Mouse (Mus musculus) midbrain, embryonic 12.5 days (tissue): ENCODE measurements at regions not wholly inside any gene's neighbourhood (a gene's known extent, or its start where the extent isn't known, plus 50 kb on each side); places are given as distances from the start of the nearest gene placed in this dataset.

Experiments
- ATAC-seq: fragments of 200-750 bp; cut with Nextera tagmentation; 2 replicates; pipeline ENCODE4 v1.8.0; 2017; ENCODE audit warnings: low read depth, moderate TSS enrichment, moderate library complexity; ENCODE audit not compliant: low FRiP score
- H3K27ac ChIP-seq: fragments of 300-500 bp; sonication (generic); replicated peaks from 2 replicates; pipeline ENCODE4 v1.5.1; 2016; ENCODE audit warnings: mild to moderate bottlenecking
- H3K27me3 ChIP-seq: fragments of 300-500 bp; sonication (generic); 2 replicates; pipeline ENCODE4 v1.6.1; 2016; ENCODE audit warnings: mild to moderate bottlenecking
- H3K36me3 ChIP-seq: fragments of 300-500 bp; sonication (generic); 2 replicates; pipeline ENCODE4 v1.6.1; 2016
- H3K4me1 ChIP-seq: fragments of 300-500 bp; sonication (generic); 2 replicates; pipeline ENCODE4 v1.6.1; 2016
- H3K4me2 ChIP-seq: fragments of 300-500 bp; sonication (generic); replicated peaks from 2 replicates; pipeline ENCODE4 v1.6.1; 2016; ENCODE audit warnings: mild to moderate bottlenecking, moderate library complexity
- H3K4me3 ChIP-seq: fragments of 300-500 bp; sonication (generic); 2 replicates; pipeline ENCODE4 v1.5.1; 2016; ENCODE audit warnings: mild to moderate bottlenecking
- H3K9ac ChIP-seq: fragments of 300-500 bp; sonication (generic); replicated peaks from 2 replicates; pipeline ENCODE4 v1.6.1; 2016; ENCODE audit warnings: mild to moderate bottlenecking, moderate library complexity
- H3K9me3 ChIP-seq: fragments of 300-500 bp; sonication (generic); 2 replicates; pipeline ENCODE4 v1.6.1; 2016; ENCODE audit warnings: mild to moderate bottlenecking
- WGBS: fragments of 180-500 bp; shearing (Covaris S2); methylation state at CpG from one replicate; pipeline ENCODE4 v1.1.7; 2016; 5-methylcytosine and 5-hydroxymethylcytosine counted together

GRCm38 (mm10) chr3:71096071-71096470 lies 1088.7 kb downstream of the Otol1 start:
- Histone ChIP-seq H3K27ac (no peak overlapping the region), H3K9ac (no peak overlapping the region), H3K4me3 (no peak overlapping the region), H3K4me1 (no peaks in the 10 kb centered on the region), H3K9me3 (no peaks in the 10 kb centered on the region), H3K27me3 (no peaks in the 10 kb centered on the region), H3K36me3 (no peaks in the 10 kb centered on the region), H3K4me2 (no peak overlapping the region)
- ATAC-seq: no peak

DNA sequence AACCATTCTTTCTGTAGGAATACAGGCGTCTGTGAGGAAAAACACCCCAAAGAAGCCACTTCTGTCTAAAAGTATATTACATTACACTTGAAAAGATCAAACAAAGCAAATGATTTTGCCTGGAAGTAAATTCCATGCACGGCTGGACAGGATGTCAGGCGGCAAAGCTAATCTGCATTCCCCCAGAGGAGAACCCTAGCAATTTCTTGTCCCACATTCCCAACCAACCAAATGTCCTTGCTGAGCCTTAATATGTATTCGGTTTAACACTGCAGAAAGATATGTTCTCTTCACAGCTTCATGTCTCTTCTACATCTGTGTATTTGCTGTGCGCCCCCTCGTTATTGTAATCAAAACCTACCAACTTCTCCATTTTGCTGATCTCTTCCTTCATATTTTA lies 1096.1 kb downstream of the Otol1 start:
- H3K27me3 ChIP-seq: no peaks in the 10 kb centered on the region
- H3K27ac ChIP-seq: peak overlapping the region; percentile 35; the same call in 1 of the 2 replicates
- ATAC-seq: peak; percentile 68; the same call in 1 of the 2 replicates
- H3K36me3 ChIP-seq: no peaks in the 10 kb centered on the region
- WGBS: 75% methylated on average over 6 of the region's 6 CpGs
- H3K4me1 ChIP-seq: no peaks in the 10 kb centered on the region
- H3K9me3 ChIP-seq: no peaks in the 10 kb centered on the region
- H3K4me3 ChIP-seq: no peak overlapping the region
- H3K4me2 ChIP-seq: no peak overlapping the region
- H3K9ac ChIP-seq: no peak overlapping the region

DNA sequence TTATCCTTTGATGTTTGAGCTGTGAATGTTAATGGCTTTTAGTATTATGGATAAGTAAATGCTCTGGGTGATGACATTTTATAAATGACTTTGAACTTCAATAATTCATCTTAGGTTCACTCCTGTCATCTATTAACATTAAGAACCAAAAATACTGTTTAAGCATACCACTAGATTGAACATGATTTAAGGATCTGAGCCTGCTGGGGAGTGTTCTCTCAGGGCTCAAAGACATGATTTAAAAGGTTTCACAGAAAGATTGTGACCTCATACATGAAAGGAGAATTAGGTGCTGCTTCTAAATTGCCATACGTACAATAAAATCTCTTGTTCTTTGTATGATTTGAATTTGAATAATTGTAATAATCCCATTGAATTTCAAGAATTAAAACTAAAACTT lies 1137.8 kb downstream of the Otol1 start:
- no peaks in the 10 kb centered on the region for H3K27me3 ChIP-seq
- H3K9me3 ChIP-seq: no peaks in the 10 kb centered on the region
- no peak overlapping the region for H3K4me2 ChIP-seq
- H3K4me1 ChIP-seq: no peaks in the 10 kb centered on the region
- 76% methylated on average over 1 of the region's 1 CpGs for WGBS
- no peak overlapping the region for H3K9ac ChIP-seq
- no peak for ATAC-seq
- no peak overlapping the region for H3K4me3 ChIP-seq
- H3K27ac ChIP-seq: no peak overlapping the region
- H3K36me3 ChIP-seq: no peaks in the 10 kb centered on the region
